In the genomic region with DNA sequence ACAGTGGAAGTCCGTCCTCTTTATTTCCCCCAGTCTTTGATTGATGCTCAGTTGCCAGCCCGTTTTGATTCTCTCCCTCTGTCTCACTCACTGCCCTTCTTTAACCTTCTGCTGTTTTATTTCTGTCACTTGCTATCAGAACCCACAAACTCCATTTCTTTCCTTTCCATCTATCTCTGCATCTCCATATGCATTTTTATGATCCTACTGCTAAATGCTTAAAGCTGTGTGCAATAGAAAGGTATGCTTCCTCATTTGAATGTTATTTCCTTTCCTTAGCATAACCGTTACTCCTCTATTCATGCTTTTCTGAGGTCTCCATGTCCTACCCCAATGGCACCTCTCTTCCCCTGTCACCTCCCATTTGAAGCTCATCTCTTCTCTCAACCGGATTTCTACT, we compare ENCODE assay signal across 11 mouse cellular contexts. TPM values are rescaled to one million over a fixed set of nuclear protein-coding genes. Genes with fewer than 3 reads are reported as not detected.
A peak's percentile ranks its signal among the peaks of the same experiment; 100 is the strongest.
DNase-seq lines count a peak whose midpoint lies in the region; ATAC-seq and TF ChIP-seq lines count a peak whose summit lies in the region.
"Had no signal": no experiment of that assay in that cellular context is flagged by ENCODE, and none has a peak within 500 bp of the region (broad histone marks: within the 10 kb centered on the region; RNA-seq: fewer than 3 reads in every experiment).

No protein-coding gene starts in this region.

- no peaks in the 10 kb centered on the region for H3K36me3 ChIP-seq in heart, adult 2 months (ENCODE audit: control insufficient read depth, insufficient read depth, low read length)
- H3K36me3 ChIP-seq in stomach, embryonic 14.5 days (ENCODE audit: control insufficient read depth, insufficient read depth, low read length), result no peaks in the 10 kb centered on the region
- H3K36me3 ChIP-seq in stomach, postnatal 0 days (ENCODE audit: control insufficient read depth, insufficient read depth, low read length), result no peaks in the 10 kb centered on the region
- no peaks in the 10 kb centered on the region for H3K36me3 ChIP-seq in limb, embryonic 15.5 days
- no peaks in the 10 kb centered on the region for H3K36me3 ChIP-seq in stomach, embryonic 15.5 days

- H3K9me3 ChIP-seq in stomach, embryonic 14.5 days (ENCODE audit: control insufficient read depth, low read depth, low read length), result no peaks in the 10 kb centered on the region
- H3K9me3 ChIP-seq in stomach, postnatal 0 days (ENCODE audit: control insufficient read depth, low read length), result no peaks in the 10 kb centered on the region
- no peaks in the 10 kb centered on the region for H3K9me3 ChIP-seq in limb, embryonic 15.5 days
- no peaks in the 10 kb centered on the region for H3K9me3 ChIP-seq in stomach, embryonic 15.5 days

- H3K9ac ChIP-seq in heart, adult 2 months (ENCODE audit: low read depth, low read length), result no peak overlapping the region
- no peak overlapping the region for H3K9ac ChIP-seq in stomach, embryonic 14.5 days (replicated peaks; ENCODE audit: low read depth, low read length)
- H3K9ac ChIP-seq in stomach, postnatal 0 days (ENCODE audit: low read length), result no peak overlapping the region
- H3K9ac ChIP-seq in limb, embryonic 15.5 days, result no peak overlapping the region
- no peak overlapping the region for H3K9ac ChIP-seq in stomach, embryonic 15.5 days

- H3K4me3 ChIP-seq in heart, adult 2 months, result no peak overlapping the region; the same call in 1 of the 2 replicates
- H3K4me3 ChIP-seq in stomach, embryonic 14.5 days (ENCODE audit: low read depth, low read length), result no peak overlapping the region
- no peak overlapping the region for H3K4me3 ChIP-seq in stomach, postnatal 0 days (ENCODE audit: low read depth, low read length)
- H3K4me3 ChIP-seq in limb, embryonic 15.5 days, result no peak overlapping the region
- no peak overlapping the region for H3K4me3 ChIP-seq in stomach, embryonic 15.5 days (replicated peaks)

- intact Hi-C loops in heart, adult 2 months (cut with DNase I), result no loop called here
- intact Hi-C loops in heart, postnatal 14 days (cut with DNase I), result loop anchor here (5.0 kb wide), 2 partner anchors 37 to 237 kb away; partner anchors contain the start of gene Atg10

- DNase-seq in heart, adult 2 months, result no peak
- DNase-seq in heart, postnatal 14 days, result no peak
- DNase-seq in stomach, postnatal 0 days (ENCODE audit: low spot score), result no peak
- DNase-seq in adrenal gland, postnatal 10 days, result no peak
- DNase-seq in embryo, embryonic 9.5 days (ENCODE audit: extremely low spot score), result no peak
- DNase-seq: B cell, adult 2 months; kidney, adult 18-20 months had no signal

- TF ChIP-seq CTCF in heart, adult 2 months (IDR thresholded peaks at IDR 0.05), result no peak
- TF ChIP-seq CTCF in stomach, postnatal 0 days (IDR thresholded peaks at IDR 0.05; ENCODE audit: low read depth), result no peak

- H3K27ac ChIP-seq in heart, adult 2 months, result peak overlapping the region; percentile 97
- H3K27ac ChIP-seq in stomach, embryonic 14.5 days (ENCODE audit: low read length), result peak overlapping the region; percentile 94; the same call in 1 of the 2 replicates
- no peak overlapping the region for H3K27ac ChIP-seq in stomach, postnatal 0 days (replicated peaks)
- H3K27ac ChIP-seq in limb, embryonic 15.5 days, result peak overlapping the region; percentile 93
- peak overlapping the region; percentile 93; the same call in 1 of the 2 replicates for H3K27ac ChIP-seq in stomach, embryonic 15.5 days

- no peak overlapping the region for H3K4me2 ChIP-seq in stomach, embryonic 14.5 days (replicated peaks; ENCODE audit: low read depth, low read length)
- no peak overlapping the region for H3K4me2 ChIP-seq in stomach, postnatal 0 days (replicated peaks; ENCODE audit: low read depth)
- no peak overlapping the region for H3K4me2 ChIP-seq in limb, embryonic 15.5 days
- no peak overlapping the region for H3K4me2 ChIP-seq in stomach, embryonic 15.5 days

- TF ChIP-seq EP300 in heart, adult 2 months (IDR thresholded peaks at IDR 0.05; ENCODE audit: insufficient read depth, low read depth, low read length), result no peak
- no peak for TF ChIP-seq EP300 in stomach, postnatal 0 days (optimal IDR thresholded peaks at IDR 0.05)

- no peak for TF ChIP-seq POLR2A in heart, adult 2 months (IDR thresholded peaks at IDR 0.05; ENCODE audit: insufficient read depth, low read depth, low read length)

- H3K79me2 ChIP-seq in heart, adult 2 months (replicated peaks; ENCODE audit: control insufficient read depth, insufficient read depth, low read length), result peaks cover 2% of the 10 kb centered on the region; the same call in 1 of the 2 replicates

- H3K27me3 ChIP-seq in heart, adult 2 months (ENCODE audit: control insufficient read depth, insufficient read depth, low read length), result peaks cover 2% of the 10 kb centered on the region; the same call in 1 of the 2 replicates
- no peaks in the 10 kb centered on the region for H3K27me3 ChIP-seq in stomach, embryonic 14.5 days (ENCODE audit: control insufficient read depth, insufficient read depth, low read length)
- H3K27me3 ChIP-seq in stomach, postnatal 0 days (ENCODE audit: control insufficient read depth, insufficient read depth, low read length), result no peaks in the 10 kb centered on the region
- no peaks in the 10 kb centered on the region for H3K27me3 ChIP-seq in limb, embryonic 15.5 days
- no peaks in the 10 kb centered on the region for H3K27me3 ChIP-seq in stomach, embryonic 15.5 days (replicated peaks)

- ATAC-seq in stomach, embryonic 14.5 days (ENCODE audit: insufficient number of reproducible peaks, insufficient read depth, low FRiP score, low read depth), result no peak
- no peak for ATAC-seq in stomach, postnatal 0 days (ENCODE audit: low FRiP score, low TSS enrichment)
- no peak for ATAC-seq in limb, embryonic 15.5 days (ENCODE audit: insufficient number of reproducible peaks, low FRiP score, low TSS enrichment, low read depth)
- no peak for ATAC-seq in stomach, embryonic 15.5 days (ENCODE audit: insufficient read depth, low FRiP score, low read depth)
- ATAC-seq: activated CD4-positive, CD25-positive, alpha-beta regulatory T cell, adult 4 months had no signal

- 70% methylated on average over 4 of the region's 4 CpGs for WGBS in heart, adult 2 months
- 35% methylated on average over 4 of the region's 4 CpGs for WGBS in stomach, embryonic 14.5 days
- WGBS in stomach, postnatal 0 days, result 42% methylated on average over 4 of the region's 4 CpGs
- WGBS in limb, embryonic 15.5 days, result 26% methylated on average over 4 of the region's 4 CpGs
- WGBS in stomach, embryonic 15.5 days, result 48% methylated on average over 4 of the region's 4 CpGs

- peaks cover 1% of the 10 kb centered on the region; the same call in 1 of the 2 replicates for H3K4me1 ChIP-seq in heart, adult 2 months (ENCODE audit: control insufficient read depth, insufficient read depth, low read length)
- peaks cover 9% of the 10 kb centered on the region for H3K4me1 ChIP-seq in stomach, embryonic 14.5 days (ENCODE audit: control insufficient read depth, insufficient read depth, low read length)
- no peaks in the 10 kb centered on the region for H3K4me1 ChIP-seq in stomach, postnatal 0 days (replicated peaks; ENCODE audit: control insufficient read depth, insufficient read depth)
- H3K4me1 ChIP-seq in limb, embryonic 15.5 days, result peaks cover 19% of the 10 kb centered on the region
- peaks cover 7% of the 10 kb centered on the region for H3K4me1 ChIP-seq in stomach, embryonic 15.5 days

RNA-seq across cellular contexts. Expression of gene Ssbp2, which starts 0.6 kb away (rescaled TPM):
- 10 to 100 TPM; 39.0 to 40.4 TPM for total RNA-seq in heart, adult 2 months (2021)
- polyA plus RNA-seq in heart, adult 2 months (2012; rRNA removed), result 25.0 and 43.9 TPM in 2 replicates
- 10 to 100 TPM; 50.5 to 51.9 TPM for total RNA-seq in heart, postnatal 14 days (2021)
- polyA plus RNA-seq in stomach, embryonic 14.5 days (2014; fragmentation: Nextera tagmentation; extraction: Ambion mirVana), result 161 and 171 TPM in 2 replicates
- 59.2 and 69.0 TPM in 2 replicates for polyA plus RNA-seq in stomach, postnatal 0 days (2015; fragmentation: Nextera tagmentation; extraction: Ambion mirVana)
- polyA plus RNA-seq in limb, embryonic 15.5 days (2015; fragmentation: Nextera tagmentation; extraction: Ambion mirVana), result 164 and 167 TPM in 2 replicates
- 114 and 121 TPM in 2 replicates for polyA plus RNA-seq in stomach, embryonic 15.5 days (2015; fragmentation: Nextera tagmentation; extraction: Ambion mirVana)
- 10 to 100 TPM; 34.4 to 41.0 TPM for total RNA-seq in adrenal gland, postnatal 10 days (2021)
